Mouse (Mus musculus): ENCODE results near the gene Pnpla8. TPM values are rescaled to one million over a fixed set of nuclear protein-coding genes. Genes with fewer than 3 reads are reported as not detected.
"Not testable (repeated sequence)": the region's sequence is repeated elsewhere in the genome, so short reads cannot be mapped to it uniquely, and the experiment has no call there.

The Pnpla8 gene
- polyA plus RNA-seq, 1 experiment from 2014 or later, result 69.4 TPM

- Histone ChIP-seq H3K4me3 (ENCODE audit: low read length) (no peak overlapping the region), H3K4me1 (replicated peaks; ENCODE audit: control insufficient read depth, insufficient read depth, low read length) (peaks cover 6% of the 10 kb centered on the region; the same call in 1 of the 2 replicates), H3K9ac (ENCODE audit: low read length) (no peak overlapping the region), H3K4me2 (ENCODE audit: low read depth, low read length) (no peak overlapping the region), H3K36me3 (ENCODE audit: control insufficient read depth, insufficient read depth, low read length) (no peaks in the 10 kb centered on the region), H3K27me3 (ENCODE audit: control insufficient read depth, insufficient read depth, low read depth, low read length) (no peaks in the 10 kb centered on the region), H3K27ac (ENCODE audit: low read length) (no peak overlapping the region), H3K9me3 (ENCODE audit: control insufficient read depth, low read length) (no peaks in the 10 kb centered on the region)
- ATAC-seq (ENCODE audit: low read depth), result no peak
- 85% methylated on average over 2 of the region's 2 CpGs for WGBS
Measured at GRCm38 (mm10) chr12:44267196-44267595, 46.0 kb downstream of the Pnpla8 start.

GRCm38 (mm10) chr12:44268728-44269302, 47.6 kb downstream of the Pnpla8 start:
- WGBS, result under 1% methylated on average over 37 of the region's 38 CpGs
- peak overlapping the region; percentile 77 for H3K9ac ChIP-seq (ENCODE audit: low read length)
- H3K4me1 ChIP-seq (replicated peaks; ENCODE audit: control insufficient read depth, insufficient read depth, low read length), result peaks cover 6% of the 10 kb centered on the region; the same call in 1 of the 2 replicates
- ATAC-seq (ENCODE audit: low read depth), result peak; percentile 100
- H3K9me3 ChIP-seq (ENCODE audit: control insufficient read depth, low read length), result no peaks in the 10 kb centered on the region
- peak overlapping the region; percentile 64 for H3K4me3 ChIP-seq (ENCODE audit: low read length)
- H3K27ac ChIP-seq (ENCODE audit: low read length), result peak overlapping the region; percentile 92
- H3K4me2 ChIP-seq (ENCODE audit: low read depth, low read length), result peak overlapping the region; percentile 84
- H3K27me3 ChIP-seq (ENCODE audit: control insufficient read depth, insufficient read depth, low read depth, low read length), result no peaks in the 10 kb centered on the region
- H3K36me3 ChIP-seq (ENCODE audit: control insufficient read depth, insufficient read depth, low read length), result no peaks in the 10 kb centered on the region

- Histone ChIP-seq H3K27ac (ENCODE audit: low read length) (peak overlapping the region; percentile 92), H3K9ac (ENCODE audit: low read length) (peak overlapping the region; percentile 77), H3K4me1 (replicated peaks; ENCODE audit: control insufficient read depth, insufficient read depth, low read length) (peaks cover 6% of the 10 kb centered on the region; the same call in 1 of the 2 replicates), H3K36me3 (ENCODE audit: control insufficient read depth, insufficient read depth, low read length) (no peaks in the 10 kb centered on the region), H3K27me3 (ENCODE audit: control insufficient read depth, insufficient read depth, low read depth, low read length) (no peaks in the 10 kb centered on the region), H3K4me2 (ENCODE audit: low read depth, low read length) (peak overlapping the region; percentile 84), H3K9me3 (ENCODE audit: control insufficient read depth, low read length) (no peaks in the 10 kb centered on the region), H3K4me3 (ENCODE audit: low read length) (peak overlapping the region; percentile 64)
- under 1% methylated on average over 22 of the region's 46 CpGs for WGBS
- ATAC-seq (ENCODE audit: low read depth), result peak; percentile 93
Measured at GRCm38 (mm10) chr12:44269311-44269831, 48.2 kb downstream of the Pnpla8 start.

- no peak overlapping the region for H3K4me2 ChIP-seq (ENCODE audit: low read depth, low read length)
- no peak overlapping the region for H3K9ac ChIP-seq (ENCODE audit: low read length)
- no peak for ATAC-seq (ENCODE audit: low read depth)
- H3K4me3 ChIP-seq (ENCODE audit: low read length), result no peak overlapping the region
- H3K9me3 ChIP-seq (ENCODE audit: control insufficient read depth, low read length), result no peaks in the 10 kb centered on the region
- H3K36me3 ChIP-seq (ENCODE audit: control insufficient read depth, insufficient read depth, low read length), result no peaks in the 10 kb centered on the region
- H3K4me1 ChIP-seq (replicated peaks; ENCODE audit: control insufficient read depth, insufficient read depth, low read length), result peaks cover 3% of the 10 kb centered on the region; the same call in 1 of the 2 replicates
- H3K27ac ChIP-seq (ENCODE audit: low read length), result no peak overlapping the region
- WGBS, result 91% methylated on average over 6 of the region's 6 CpGs
- H3K27me3 ChIP-seq (ENCODE audit: control insufficient read depth, insufficient read depth, low read depth, low read length), result no peaks in the 10 kb centered on the region
Measured at GRCm38 (mm10) chr12:44274125-44274835, 53.1 kb downstream of the Pnpla8 start.

- H3K4me2 ChIP-seq (ENCODE audit: low read depth, low read length); H3K4me1 ChIP-seq (replicated peaks; ENCODE audit: control insufficient read depth, insufficient read depth, low read length); H3K4me3 ChIP-seq (ENCODE audit: low read length); H3K9me3 ChIP-seq (ENCODE audit: control insufficient read depth, low read length); H3K9ac ChIP-seq (ENCODE audit: low read length); H3K36me3 ChIP-seq (ENCODE audit: control insufficient read depth, insufficient read depth, low read length); ATAC-seq (ENCODE audit: low read depth); H3K27ac ChIP-seq (ENCODE audit: low read length); H3K27me3 ChIP-seq (ENCODE audit: control insufficient read depth, insufficient read depth, low read depth, low read length): not testable (repeated sequence)
- 78% methylated on average over 2 of the region's 2 CpGs for WGBS
Measured at GRCm38 (mm10) chr12:44280147-44280546, 59.0 kb downstream of the Pnpla8 start.

GRCm38 (mm10) chr12:44281534-44281933, 60.4 kb downstream of the Pnpla8 start:
- H3K4me2 ChIP-seq (ENCODE audit: low read depth, low read length), result no peak overlapping the region
- no peaks in the 10 kb centered on the region for H3K27me3 ChIP-seq (ENCODE audit: control insufficient read depth, insufficient read depth, low read depth, low read length)
- H3K4me1 ChIP-seq (replicated peaks; ENCODE audit: control insufficient read depth, insufficient read depth, low read length), result no peaks in the 10 kb centered on the region
- H3K36me3 ChIP-seq (ENCODE audit: control insufficient read depth, insufficient read depth, low read length), result no peaks in the 10 kb centered on the region; the same call in 1 of the 2 replicates
- no peak for ATAC-seq (ENCODE audit: low read depth)
- no peaks in the 10 kb centered on the region for H3K9me3 ChIP-seq (ENCODE audit: control insufficient read depth, low read length)
- 87% methylated on average over 3 of the region's 3 CpGs for WGBS
- H3K4me3 ChIP-seq (ENCODE audit: low read length), result no peak overlapping the region
- H3K27ac ChIP-seq (ENCODE audit: low read length), result no peak overlapping the region
- no peak overlapping the region for H3K9ac ChIP-seq (ENCODE audit: low read length)

GRCm38 (mm10) chr12:44283378-44283777, 62.2 kb downstream of the Pnpla8 start:
- Histone ChIP-seq H3K36me3 (ENCODE audit: control insufficient read depth, insufficient read depth, low read length) (no peaks in the 10 kb centered on the region; the same call in 1 of the 2 replicates), H3K27ac (ENCODE audit: low read length) (0 out of 2 replicates have a peak overlapping the region, but pooled peaks have one; percentile 1), H3K9ac (ENCODE audit: low read length) (no peak overlapping the region), H3K4me2 (ENCODE audit: low read depth, low read length) (no peak overlapping the region), H3K27me3 (ENCODE audit: control insufficient read depth, insufficient read depth, low read depth, low read length) (no peaks in the 10 kb centered on the region), H3K4me3 (ENCODE audit: low read length) (no peak overlapping the region), H3K4me1 (replicated peaks; ENCODE audit: control insufficient read depth, insufficient read depth, low read length) (no peaks in the 10 kb centered on the region), H3K9me3 (ENCODE audit: control insufficient read depth, low read length) (no peaks in the 10 kb centered on the region)
- whole genome bisulfite sequencing, result 56% methylated on average over 9 of the region's 9 CpGs
- no peak for ATAC-seq (ENCODE audit: low read depth)

GRCm38 (mm10) chr12:44286992-44287391, 65.8 kb downstream of the Pnpla8 start:
- Histone ChIP-seq H3K27ac (ENCODE audit: low read length) (no peak overlapping the region), H3K27me3 (ENCODE audit: control insufficient read depth, insufficient read depth, low read depth, low read length) (no peaks in the 10 kb centered on the region), H3K4me1 (replicated peaks; ENCODE audit: control insufficient read depth, insufficient read depth, low read length) (no peaks in the 10 kb centered on the region), H3K36me3 (ENCODE audit: control insufficient read depth, insufficient read depth, low read length) (peaks cover 7% of the 10 kb centered on the region; the same call in 1 of the 2 replicates), H3K9me3 (ENCODE audit: control insufficient read depth, low read length) (no peaks in the 10 kb centered on the region), H3K4me3 (ENCODE audit: low read length) (no peak overlapping the region), H3K9ac (ENCODE audit: low read length) (no peak overlapping the region), H3K4me2 (ENCODE audit: low read depth, low read length) (no peak overlapping the region)
- 83% methylated on average over 8 of the region's 8 CpGs for WGBS
- ATAC-seq (ENCODE audit: low read depth), result no peak

- H3K9me3 ChIP-seq (ENCODE audit: control insufficient read depth, low read length), result no peaks in the 10 kb centered on the region
- no peak overlapping the region for H3K4me3 ChIP-seq (ENCODE audit: low read length)
- no peaks in the 10 kb centered on the region for H3K4me1 ChIP-seq (replicated peaks; ENCODE audit: control insufficient read depth, insufficient read depth, low read length)
- no peak for ATAC-seq (ENCODE audit: low read depth)
- H3K9ac ChIP-seq (ENCODE audit: low read length), result no peak overlapping the region
- no peak overlapping the region for H3K27ac ChIP-seq (ENCODE audit: low read length)
- H3K4me2 ChIP-seq (ENCODE audit: low read depth, low read length), result no peak overlapping the region
- no peaks in the 10 kb centered on the region for H3K27me3 ChIP-seq (ENCODE audit: control insufficient read depth, insufficient read depth, low read depth, low read length)
- peaks cover 7% of the 10 kb centered on the region; the same call in 1 of the 2 replicates for H3K36me3 ChIP-seq (ENCODE audit: control insufficient read depth, insufficient read depth, low read length)
Measured at GRCm38 (mm10) chr12:44292281-44292680, 71.1 kb downstream of the Pnpla8 start.
